22 mouse cellular contexts compared by ENCODE assay signal in the genomic region with DNA sequence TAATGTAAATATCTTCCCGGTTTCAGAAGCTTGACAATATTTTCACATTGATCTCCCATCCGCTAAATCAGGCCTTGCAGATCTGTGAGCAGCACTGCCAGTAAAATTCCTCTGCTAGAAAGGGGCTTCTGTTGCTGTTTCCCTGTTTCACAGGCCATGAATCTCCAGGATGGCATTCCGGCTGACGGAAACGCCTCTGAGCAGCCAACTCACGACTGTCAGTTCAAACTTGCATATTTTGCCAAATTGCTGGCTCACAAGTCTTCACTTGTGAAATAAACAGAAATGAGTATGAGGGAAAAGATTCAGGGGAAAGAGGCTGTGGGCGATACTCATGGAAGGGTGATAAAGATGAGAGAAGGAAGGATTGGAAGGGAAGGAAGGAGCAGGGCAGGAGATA. TPM values are rescaled to one million over a fixed set of nuclear protein-coding genes. Genes with fewer than 3 reads are reported as not detected.
DNase-seq lines count a peak whose midpoint lies in the region; ATAC-seq and TF ChIP-seq lines count a peak whose summit lies in the region.
"Had no signal": no experiment of that assay in that cellular context is flagged by ENCODE, and none has a peak within 500 bp of the region (broad histone marks: within the 10 kb centered on the region; RNA-seq: fewer than 3 reads in every experiment).

No protein-coding gene starts in this region.

- TF ChIP-seq CTCF in layer of hippocampus, adult 2 months (conservative IDR thresholded peaks at IDR 0.05) = no peak
- TF ChIP-seq CTCF in lung, adult 2 months (IDR thresholded peaks at IDR 0.05; ENCODE audit: insufficient read depth, low read length) = no peak

- no peaks in the 10 kb centered on the region for H3K9me3 ChIP-seq in embryonic facial prominence, embryonic 14.5 days (ENCODE audit: control insufficient read depth, low read length)
- H3K9me3 ChIP-seq in embryonic facial prominence, embryonic 10.5 days = no peaks in the 10 kb centered on the region
- H3K9me3 ChIP-seq: heart, embryonic 15.5 days; hindbrain, embryonic 15.5 days; intestine, embryonic 15.5 days; kidney, embryonic 15.5 days; midbrain, embryonic 10.5 days; neural tube, embryonic 12.5 days; stomach, embryonic 15.5 days had no signal

- H3K4me3 ChIP-seq in embryonic facial prominence, embryonic 14.5 days (ENCODE audit: low read depth, low read length) = no peak overlapping the region
- no peak overlapping the region for H3K4me3 ChIP-seq in embryonic facial prominence, embryonic 10.5 days
- no peak overlapping the region for H3K4me3 ChIP-seq in layer of hippocampus, adult 2 months
- no peak overlapping the region for H3K4me3 ChIP-seq in lung, adult 2 months (replicated peaks; ENCODE audit: extremely low read depth, low read depth, low read length)
- H3K4me3 ChIP-seq: heart, embryonic 15.5 days; hindbrain, embryonic 15.5 days; intestine, embryonic 15.5 days; kidney, embryonic 15.5 days; midbrain, embryonic 10.5 days; neural tube, embryonic 12.5 days; stomach, embryonic 15.5 days had no signal

- peak; percentile 25 for DNase-seq in embryonic facial prominence, embryonic 14.5 days (ENCODE audit: low spot score)
- no peak for DNase-seq in embryonic facial prominence, embryonic 10.5 days (ENCODE audit: low spot score)
- no peak for DNase-seq in layer of hippocampus, adult 2 months (ENCODE audit: low spot score in 2 of 2)
- no peak for DNase-seq in layer of hippocampus, postnatal 36 days
- peak; percentile 24 for DNase-seq in lung, postnatal 10 days
- DNase-seq in lung, adult 2 months = no peak
- peak; percentile 16 for DNase-seq in right cerebral cortex, postnatal 25 days
- no peak for DNase-seq in kidney, adult 9 months
- DNase-seq: adrenal gland, postnatal 14 days; cerebellum, adult 18-20 months; gastrocnemius, postnatal 25 days; heart, postnatal 4 days; thymus, adult 2 months had no signal

- no peaks in the 10 kb centered on the region for H3K36me3 ChIP-seq in embryonic facial prominence, embryonic 14.5 days (ENCODE audit: control insufficient read depth, insufficient read depth, low read length)
- H3K36me3 ChIP-seq in embryonic facial prominence, embryonic 10.5 days (replicated peaks) = no peaks in the 10 kb centered on the region
- H3K36me3 ChIP-seq: heart, embryonic 15.5 days; hindbrain, embryonic 15.5 days; intestine, embryonic 15.5 days; kidney, embryonic 15.5 days; midbrain, embryonic 10.5 days; neural tube, embryonic 12.5 days; stomach, embryonic 15.5 days had no signal

- no peak for ATAC-seq in embryonic facial prominence, embryonic 14.5 days (ENCODE audit: low read depth)
- ATAC-seq: activated CD4-positive, CD25-positive, alpha-beta regulatory T cell, adult 4 months; intestine, embryonic 15.5 days had no signal

- H3K4me2 ChIP-seq in embryonic facial prominence, embryonic 14.5 days (ENCODE audit: low read depth, low read length) = no peak overlapping the region
- H3K4me2 ChIP-seq: heart, embryonic 15.5 days; hindbrain, embryonic 15.5 days; intestine, embryonic 15.5 days; kidney, embryonic 15.5 days; liver, embryonic 11.5 days; neural tube, embryonic 12.5 days; stomach, embryonic 15.5 days had no signal

- H3K27ac ChIP-seq in embryonic facial prominence, embryonic 14.5 days (replicated peaks; ENCODE audit: low read depth, low read length) = no peak overlapping the region
- H3K27ac ChIP-seq in embryonic facial prominence, embryonic 10.5 days (replicated peaks) = no peak overlapping the region
- peak overlapping the region; percentile 5; the same call in 1 of the 2 replicates for H3K27ac ChIP-seq in layer of hippocampus, adult 2 months
- H3K27ac ChIP-seq: heart, embryonic 15.5 days; hindbrain, embryonic 15.5 days; intestine, embryonic 15.5 days; kidney, embryonic 15.5 days; midbrain, embryonic 10.5 days; neural tube, embryonic 12.5 days; stomach, embryonic 15.5 days had no signal

- WGBS in embryonic facial prominence, embryonic 14.5 days = 65% methylated on average over 7 of the region's 7 CpGs
- 83% methylated on average over 7 of the region's 7 CpGs for WGBS in embryonic facial prominence, embryonic 10.5 days
- WGBS in lung, adult 2 months = 64% methylated on average over 7 of the region's 7 CpGs

- H3K27me3 ChIP-seq in embryonic facial prominence, embryonic 14.5 days (replicated peaks; ENCODE audit: control insufficient read depth, insufficient read depth, low read length) = no peaks in the 10 kb centered on the region
- H3K27me3 ChIP-seq in embryonic facial prominence, embryonic 10.5 days (replicated peaks; ENCODE audit: low read depth, poor library complexity, severe bottlenecking) = no peaks in the 10 kb centered on the region
- H3K27me3 ChIP-seq: heart, embryonic 15.5 days; hindbrain, embryonic 15.5 days; intestine, embryonic 15.5 days; kidney, embryonic 15.5 days; neural tube, embryonic 12.5 days; stomach, embryonic 15.5 days had no signal

- H3K9ac ChIP-seq in embryonic facial prominence, embryonic 14.5 days (ENCODE audit: low read depth, low read length) = no peak overlapping the region
- H3K9ac ChIP-seq: heart, embryonic 15.5 days; hindbrain, embryonic 15.5 days; intestine, embryonic 15.5 days; kidney, embryonic 15.5 days; neural tube, embryonic 12.5 days; stomach, embryonic 15.5 days had no signal

- H3K4me1 ChIP-seq in embryonic facial prominence, embryonic 14.5 days (ENCODE audit: control insufficient read depth, insufficient read depth, low read length) = no peaks in the 10 kb centered on the region
- H3K4me1 ChIP-seq in embryonic facial prominence, embryonic 10.5 days = no peaks in the 10 kb centered on the region
- H3K4me1 ChIP-seq in lung, adult 2 months (ENCODE audit: control insufficient read depth, insufficient read depth, low read length) = no peaks in the 10 kb centered on the region
- H3K4me1 ChIP-seq: heart, embryonic 15.5 days; hindbrain, embryonic 15.5 days; intestine, embryonic 15.5 days; midbrain, embryonic 10.5 days; neural tube, embryonic 12.5 days; stomach, embryonic 15.5 days had no signal

- no peak for TF ChIP-seq POLR2A in lung, adult 2 months (IDR thresholded peaks at IDR 0.05; ENCODE audit: borderline replicate concordance, extremely low read depth, low read depth, low read length)

RNA-seq across cellular contexts. Expression of a gene that starts 59.3 kb away (rescaled TPM):
- polyA plus RNA-seq in embryonic facial prominence, embryonic 14.5 days (2014; fragmentation: Nextera tagmentation; extraction: Ambion mirVana) = 28.1 and 29.4 TPM in 2 replicates
- polyA plus RNA-seq in embryonic facial prominence, embryonic 10.5 days (2016; fragmentation: Nextera tagmentation; extraction: Ambion mirVana) = 18.0 and 18.6 TPM in 2 replicates
- 100 to 1,000 TPM; 209 to 210 TPM for total RNA-seq in layer of hippocampus, adult 2 months (2021)
- 100 to 1,000 TPM; 198 to 207 TPM for total RNA-seq in layer of hippocampus, postnatal 36 days (2021)
- 18.5 and 27.9 TPM in 2 replicates for polyA plus RNA-seq in lung, adult 2 months (2012; rRNA removed)
- polyA plus RNA-seq: activated CD4-positive, CD25-positive, alpha-beta regulatory T cell, adult 4 months had no signal

Comparison
In these comparisons a context has a peak if more than half of its experiments do, and no peak if none do; other contexts are left out.
1. DNase-seq: peak in embryonic facial prominence, embryonic 14.5 days (single experiment), lung, postnatal 10 days (single experiment) and right cerebral cortex, postnatal 25 days (single experiment); none in embryonic facial prominence, embryonic 10.5 days (single experiment), layer of hippocampus, adult 2 months (0 of 2), layer of hippocampus, postnatal 36 days (0 of 2), lung, adult 2 months (single experiment) and kidney, adult 9 months (single experiment).